Mouse (Mus musculus) myocyte (in vitro differentiated cells): ENCODE data around the gene Pdcd11.

Experiments
- MAX ChIP-seq: IDR thresholded peaks from one replicate; pipeline ENCODE4 v1.6.1; 2011; ENCODE audit warnings: low read depth, mild to moderate bottlenecking, control low read depth
- POLR2A ChIP-seq: IDR thresholded peaks from one replicate; pipeline ENCODE4 v1.6.1; 2011; ENCODE audit warnings: low read depth, mild to moderate bottlenecking, control low read depth, moderate library complexity; ENCODE audit not compliant: insufficient read length

DNA sequence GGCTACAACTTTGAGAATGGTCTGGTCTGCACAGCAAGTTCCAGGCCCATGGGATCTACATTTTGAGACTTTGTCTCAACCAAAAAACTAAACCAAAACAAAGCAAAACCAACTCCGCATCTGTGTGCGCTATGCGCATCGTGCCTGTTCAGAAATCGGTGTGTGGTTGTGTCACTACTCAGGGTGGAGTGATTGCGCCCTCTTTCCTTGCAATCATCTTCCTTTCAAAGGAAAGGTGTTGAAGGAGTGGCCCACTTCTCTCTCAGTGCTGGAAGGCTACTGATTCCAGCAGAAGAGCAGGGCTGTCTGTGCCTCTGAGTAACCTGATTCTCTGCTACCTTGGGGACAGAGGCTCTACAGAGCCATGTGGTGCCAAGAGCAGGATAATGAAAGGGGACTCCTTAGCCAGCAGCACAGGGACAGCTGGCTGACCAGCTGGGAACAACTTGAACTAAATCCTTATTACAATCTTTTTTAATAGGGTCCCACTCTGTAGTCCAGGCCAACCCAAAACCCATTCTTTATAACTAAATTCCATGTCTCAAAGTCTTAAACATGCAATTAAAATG lies 72.7 kb downstream of the Pdcd11 start:
- TF ChIP-seq MAX (no peak), POLR2A (no peak)
